Mouse (Mus musculus): ENCODE results near the gene Cenpe. TPM values are rescaled to one million over a fixed set of nuclear protein-coding genes. Genes with fewer than 3 reads are reported as not detected.

The Cenpe gene
- polyA plus RNA-seq (2012; rRNA removed) = 0.76 and 1.5 TPM in 2 replicates

DNA sequence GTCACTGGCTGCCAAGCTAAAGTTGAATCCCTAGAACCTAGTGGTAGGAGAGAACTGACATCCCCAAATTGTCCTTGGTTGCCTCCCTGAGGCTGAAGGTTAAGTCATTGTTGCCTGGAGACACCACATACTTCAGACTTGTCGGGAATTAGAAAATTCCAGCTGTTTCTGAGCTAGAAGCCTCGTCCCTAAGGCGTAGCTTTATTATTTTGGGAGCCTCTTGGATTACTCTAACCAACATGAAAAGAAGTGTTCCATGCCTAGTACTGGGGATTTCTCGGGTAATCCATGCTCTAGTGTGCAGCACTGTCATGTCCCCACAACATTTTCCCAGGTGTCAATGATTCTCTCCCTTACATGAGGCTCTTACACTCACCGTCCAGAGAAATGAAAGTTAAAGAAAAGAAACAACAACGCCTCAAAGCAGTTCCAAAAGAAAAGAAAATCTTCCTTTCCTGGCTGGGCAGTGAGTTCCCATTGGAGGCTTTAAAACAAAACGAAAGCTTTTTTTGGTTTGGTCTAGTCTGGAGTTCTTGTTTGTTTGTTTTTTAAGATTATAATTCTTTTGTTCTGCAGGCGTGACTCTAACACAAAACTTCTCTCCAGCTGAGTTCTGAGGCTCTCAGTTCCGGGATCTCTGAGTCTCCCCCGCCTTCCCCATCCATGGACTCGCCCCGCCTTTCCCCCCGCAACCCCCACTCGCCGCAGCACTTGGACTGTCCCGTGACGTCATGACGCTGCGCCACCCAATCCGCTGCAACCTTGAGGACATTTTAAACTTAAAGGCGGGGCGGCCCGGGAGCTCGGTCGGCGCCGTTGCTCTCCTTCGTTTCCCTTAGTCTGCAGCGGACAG is at the start of gene Cenpe:
Cenpe (plus strand) TSS at position 733 of the 853 bp plus-strand sequence.

DNA sequence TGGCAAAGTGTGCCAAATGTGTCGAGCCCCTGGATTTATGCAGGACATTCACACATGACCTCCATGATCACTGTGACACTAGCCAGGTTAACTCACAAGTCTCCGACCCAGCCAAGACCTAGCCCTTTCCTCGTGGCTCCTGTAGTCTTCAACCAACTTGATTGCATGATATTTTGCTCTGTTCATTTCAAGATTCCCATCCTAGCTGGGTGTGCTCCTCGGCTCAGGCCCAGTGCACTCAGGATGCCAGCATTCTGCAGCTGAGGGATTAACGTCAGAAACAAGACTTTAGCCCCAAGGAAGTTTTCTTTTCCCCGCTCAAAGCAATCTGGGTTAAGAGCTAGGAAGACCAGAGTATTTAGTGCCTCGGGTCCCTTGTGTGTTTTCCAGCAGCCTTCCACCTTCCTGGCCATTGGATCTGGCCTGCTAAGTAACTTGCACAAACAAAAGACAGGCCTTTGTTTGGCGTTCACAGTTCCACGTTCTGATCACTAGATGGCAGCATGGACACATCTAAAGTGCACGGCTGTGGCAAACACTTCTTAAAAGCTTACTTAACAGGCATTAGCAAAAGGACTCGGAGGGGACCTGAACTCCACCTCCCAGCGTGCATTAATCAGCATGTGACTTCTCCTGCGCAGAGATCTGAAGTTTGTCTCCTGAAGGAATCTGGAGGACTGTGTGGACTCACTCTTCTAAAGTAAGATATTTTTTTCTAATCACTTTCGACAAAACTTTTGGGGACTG is 68.5 kb downstream of the Cenpe start, which contains the start of gene Bdh2:
Bdh2 (plus strand) TSS at position 553 of the 747 bp plus-strand sequence.

DNA sequence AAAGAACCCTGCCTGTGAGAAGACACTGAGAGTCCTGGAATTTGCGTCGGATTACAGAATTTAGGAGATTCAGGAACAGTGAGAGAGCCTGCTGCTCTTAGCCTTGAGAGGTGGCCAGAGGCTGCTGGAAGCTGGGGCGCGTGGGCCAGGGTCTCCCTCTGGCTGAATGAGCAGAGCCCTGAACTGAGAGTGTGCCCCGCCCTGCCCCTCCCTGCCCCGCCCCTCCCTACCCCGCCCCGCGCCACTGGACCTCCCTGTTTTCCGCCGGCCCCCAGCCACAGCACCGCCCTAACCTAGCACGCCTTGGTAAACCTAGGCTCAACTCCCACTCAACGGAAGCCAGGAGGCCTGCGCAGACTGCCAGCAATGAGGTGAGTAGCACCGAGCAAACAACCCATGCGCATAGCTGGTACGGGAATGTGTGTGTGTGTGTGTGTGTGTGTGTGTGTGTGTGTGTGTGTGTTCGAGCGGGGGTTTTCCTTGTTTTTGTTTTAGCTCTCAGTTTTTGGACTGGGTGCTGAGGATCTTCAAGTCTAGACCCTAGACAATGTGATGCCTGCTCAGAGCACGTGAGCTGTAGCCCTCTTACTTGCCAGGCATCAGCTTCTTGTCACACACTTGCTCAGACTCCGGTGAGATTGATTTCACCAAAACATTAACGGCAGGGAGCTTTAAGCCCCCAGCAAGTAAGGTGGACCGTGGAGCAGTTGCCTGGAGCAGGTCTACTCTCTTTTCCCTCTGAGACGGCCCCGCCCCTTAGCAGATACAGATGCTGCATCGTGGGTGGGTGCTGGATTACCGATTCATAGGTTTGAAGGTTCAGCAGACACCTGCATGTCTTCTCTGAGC is 95.3 kb downstream of the Cenpe start, which contains the start of gene Slc9b2:
Slc9b2 (plus strand) TSS at position 290 of the 849 bp plus-strand sequence.

Other genes with a start within 250 kb of the Cenpe start
- gene Bdh2, start 68.7 kb downstream of the Cenpe start, polyA plus RNA-seq (2012; rRNA removed) = 4.1 and 5.8 TPM in 2 replicates
- 0.64 and 0.80 TPM in 2 replicates for gene Slc9b2, start 95.2 kb downstream of the Cenpe start, polyA plus RNA-seq (2012; rRNA removed)
- gene Slc9b1, start 135.5 kb downstream of the Cenpe start, polyA plus RNA-seq (2012; rRNA removed) = not detected in 2 replicates
- 18.8 and 53.2 TPM in 2 replicates for gene Cisd2, start 211.4 kb downstream of the Cenpe start, polyA plus RNA-seq (2012; rRNA removed)
- gene Ube2d3, start 225.6 kb downstream of the Cenpe start, polyA plus RNA-seq (2012; rRNA removed) = 260 and 294 TPM in 2 replicates